Mouse (Mus musculus) layer of hippocampus, postnatal 25 days (tissue): Measurements from ENCODE around the gene Sarm1. TPM values are rescaled to one million over a fixed set of nuclear protein-coding genes. Genes with fewer than 3 reads are reported as not detected.

ENCODE experiments used
- DNase-seq, 2 experiments: peaks; one replicate each; pipeline ENCODE4 v3.0.0; 2022; ENCODE audit warnings: mixed read lengths in 2 of 2, low spot score in 1 of 2; ENCODE audit errors: extremely low spot score in 1 of 2
- total RNA-seq, 2 experiments: library from RNA; stranded (reverse); gene quantifications; 2 replicates each; pipeline ENCODE4 v1.2.3; 2021

Sarm1 gene
- total RNA-seq, 2 experiments from 2014 or later = 39.5 to 40.8 TPM

DNA sequence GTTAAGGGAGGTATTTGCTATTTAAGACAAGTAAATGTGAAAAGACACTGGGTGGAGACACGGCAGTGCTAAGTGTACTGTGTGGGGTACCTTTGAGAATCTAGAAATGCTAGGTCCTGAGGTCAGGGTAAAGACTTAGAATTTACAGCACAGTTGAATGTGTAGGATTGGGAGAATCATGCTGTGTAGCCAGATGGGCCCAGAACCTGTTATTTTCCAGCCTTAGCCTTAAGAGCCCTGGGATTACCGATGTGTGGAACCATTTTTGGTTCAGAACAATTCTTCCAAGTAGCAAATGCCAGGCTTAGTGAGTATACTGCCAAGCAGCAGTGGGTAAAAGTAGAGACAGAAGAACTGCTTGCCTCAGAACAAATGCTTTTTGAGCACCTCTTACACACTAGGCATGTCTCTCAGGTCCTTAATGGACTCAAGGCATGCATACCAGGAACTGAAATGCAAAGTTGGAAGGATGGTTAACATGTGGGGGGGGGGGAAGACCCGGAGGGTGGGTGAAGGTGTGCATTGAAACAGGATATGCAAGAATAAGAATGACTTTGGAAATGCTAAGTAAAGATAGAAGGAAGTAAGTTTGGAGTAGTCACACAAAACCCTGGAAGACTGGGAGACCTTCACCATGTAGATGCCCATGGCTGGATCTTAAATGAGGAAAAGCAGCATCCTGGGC lies 15.7 kb upstream of the Sarm1 start:
- no peak for DNase-seq

DNA sequence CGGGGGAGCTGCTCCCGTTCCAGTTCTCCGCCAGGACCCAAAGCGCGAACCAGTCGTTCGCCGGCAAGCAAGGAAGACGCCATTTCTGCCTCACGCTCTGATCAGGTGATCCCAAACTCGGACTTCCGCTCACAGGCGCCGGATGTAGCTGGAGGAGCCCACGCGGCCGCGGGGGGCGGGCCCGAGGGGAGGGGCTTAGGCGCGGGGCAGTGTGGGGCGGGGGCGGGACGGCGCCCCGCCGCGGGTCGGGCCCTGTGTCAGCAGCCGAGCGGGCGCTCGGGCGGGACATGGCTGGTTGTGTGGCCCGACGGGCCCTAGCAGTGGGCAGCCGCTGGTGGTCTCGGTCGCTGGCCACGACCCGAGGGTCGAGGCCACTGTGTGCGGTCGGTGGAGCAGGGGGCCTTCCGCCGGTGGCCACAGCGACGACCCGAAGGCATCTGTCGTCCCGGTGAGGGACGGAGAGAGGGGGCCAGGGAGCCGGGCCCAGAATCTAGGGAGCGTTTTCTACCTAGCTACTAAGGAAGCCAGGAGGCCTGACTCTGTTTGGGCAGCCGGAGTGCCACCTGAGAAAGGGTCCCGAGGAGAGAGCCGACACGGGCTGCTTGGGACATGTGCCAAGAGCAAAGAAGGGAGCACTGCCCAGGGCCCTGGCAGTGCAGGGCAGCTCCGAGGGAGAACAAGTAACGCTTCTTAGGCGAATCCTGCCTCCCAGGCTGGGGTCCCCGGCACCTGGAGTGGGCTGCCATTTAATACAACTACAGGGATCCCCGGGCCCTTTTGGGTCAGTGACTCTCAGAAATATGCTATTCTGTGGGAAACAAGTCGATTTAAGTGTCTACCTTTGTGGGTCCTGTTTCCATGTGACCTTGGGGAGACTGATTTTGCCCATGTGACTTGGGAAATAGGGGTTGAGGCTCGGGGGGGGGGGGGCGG lies 14.7 kb upstream of the Sarm1 start, which contains the start of the genes Tmem199 and Poldip2:
Gene Tmem199, minus strand, starts transcription at position 148 of the 933 bp plus-strand sequence.
Gene Poldip2, plus strand, starts transcription at position 169 of the 933 bp plus-strand sequence.
- peak; percentile 78 to 79 for DNase-seq

DNA sequence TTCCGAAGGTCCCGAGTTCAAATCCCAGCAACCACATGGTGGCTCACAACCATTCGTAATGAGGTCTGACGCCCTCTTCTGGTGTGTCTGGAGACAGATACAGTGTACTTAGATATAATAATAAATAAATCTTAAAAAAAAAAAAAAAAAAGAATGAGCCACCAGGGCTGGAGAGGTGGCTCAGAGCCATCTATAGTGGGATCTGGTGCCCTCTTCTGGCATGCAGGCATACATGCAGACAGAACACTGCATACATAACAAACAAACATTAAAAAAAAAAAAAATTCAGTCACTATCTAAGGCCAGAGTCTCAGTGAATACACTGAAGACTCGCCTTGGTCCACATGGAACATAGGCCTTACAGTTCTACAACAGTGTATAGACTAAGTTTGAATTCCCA lies 11.6 kb upstream of the Sarm1 start:
- no peak for DNase-seq

DNA sequence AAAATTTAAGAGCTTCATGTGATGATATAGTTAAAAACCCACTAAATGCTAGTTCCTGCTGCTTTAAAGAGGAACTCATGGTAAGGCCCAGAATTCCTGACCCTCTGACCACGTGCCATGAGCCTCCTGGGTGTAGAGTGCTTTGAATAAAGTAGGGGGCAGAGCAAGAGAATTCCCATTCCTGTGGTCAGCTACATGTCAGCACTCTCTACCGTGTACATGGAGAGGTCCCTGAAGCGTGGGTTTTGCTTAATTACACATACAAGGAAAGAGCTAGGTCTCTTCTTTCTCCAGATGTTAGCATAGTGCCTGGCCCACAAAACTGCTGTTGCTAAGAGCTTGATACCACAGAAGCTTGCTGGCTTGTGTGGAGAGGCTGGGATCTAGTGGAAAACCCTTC lies 7.9 kb upstream of the Sarm1 start:
- no peak for DNase-seq

DNA sequence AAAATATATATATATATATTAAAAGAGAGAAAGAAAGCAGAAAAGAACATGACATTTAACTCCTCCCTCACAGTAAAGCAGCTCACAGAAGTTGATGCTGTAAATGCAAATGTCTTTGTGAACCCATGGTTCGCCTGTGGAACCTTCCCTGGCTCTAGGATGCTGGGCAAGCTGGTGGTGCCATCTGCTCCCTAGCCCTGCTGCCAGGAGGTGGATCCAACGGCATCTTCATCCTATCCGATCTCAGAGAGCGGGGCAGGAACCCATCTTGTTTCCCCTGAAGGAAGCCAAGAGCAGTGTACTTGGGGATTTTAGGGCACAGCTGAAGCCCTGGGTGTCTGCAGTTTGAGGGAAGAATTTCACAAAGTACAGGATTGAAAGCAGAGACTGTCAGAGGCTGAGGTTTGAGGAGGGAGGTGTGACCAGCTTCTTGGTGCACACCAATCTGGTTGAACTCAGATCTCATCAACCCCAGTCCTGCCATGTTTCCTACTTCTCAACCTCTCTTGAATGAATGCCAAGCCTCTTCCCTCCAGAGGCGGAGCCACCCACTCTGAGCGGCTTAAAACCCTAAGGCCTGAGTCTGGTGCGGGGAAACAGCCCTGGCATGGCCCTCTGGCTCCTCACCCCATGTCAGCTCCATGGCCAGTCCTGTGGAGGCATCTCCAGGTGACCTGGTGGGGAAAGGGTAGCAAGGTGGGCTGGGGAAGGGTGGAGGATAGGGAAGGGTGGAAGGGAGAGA lies 5.5 kb upstream of the Sarm1 start, which contains the start of gene Sebox:
Gene Sebox, plus strand, starts transcription at position 539 of the 742 bp plus-strand sequence.
- DNase-seq = peak in 1 of 2 experiments; percentile 44

DNA sequence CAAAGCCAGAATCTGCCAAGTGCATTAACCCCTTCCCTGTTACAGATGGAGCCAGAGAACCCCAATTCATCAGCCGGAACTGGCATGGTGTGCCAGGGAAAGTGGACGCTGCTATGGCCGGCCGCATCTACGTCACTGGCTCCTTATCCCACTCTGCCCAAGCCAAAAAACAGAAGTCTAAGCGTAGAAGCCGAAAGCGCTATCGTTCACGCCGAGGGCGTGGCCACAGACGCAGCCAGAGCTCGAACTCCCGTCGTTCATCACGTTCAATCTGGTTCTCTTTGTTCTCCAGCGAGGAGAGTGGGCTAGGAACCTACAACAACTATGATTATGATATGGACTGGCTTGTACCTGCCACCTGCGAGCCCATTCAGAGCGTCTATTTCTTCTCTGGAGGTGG lies 4.0 kb upstream of the Sarm1 start:
- no peak for DNase-seq

DNA sequence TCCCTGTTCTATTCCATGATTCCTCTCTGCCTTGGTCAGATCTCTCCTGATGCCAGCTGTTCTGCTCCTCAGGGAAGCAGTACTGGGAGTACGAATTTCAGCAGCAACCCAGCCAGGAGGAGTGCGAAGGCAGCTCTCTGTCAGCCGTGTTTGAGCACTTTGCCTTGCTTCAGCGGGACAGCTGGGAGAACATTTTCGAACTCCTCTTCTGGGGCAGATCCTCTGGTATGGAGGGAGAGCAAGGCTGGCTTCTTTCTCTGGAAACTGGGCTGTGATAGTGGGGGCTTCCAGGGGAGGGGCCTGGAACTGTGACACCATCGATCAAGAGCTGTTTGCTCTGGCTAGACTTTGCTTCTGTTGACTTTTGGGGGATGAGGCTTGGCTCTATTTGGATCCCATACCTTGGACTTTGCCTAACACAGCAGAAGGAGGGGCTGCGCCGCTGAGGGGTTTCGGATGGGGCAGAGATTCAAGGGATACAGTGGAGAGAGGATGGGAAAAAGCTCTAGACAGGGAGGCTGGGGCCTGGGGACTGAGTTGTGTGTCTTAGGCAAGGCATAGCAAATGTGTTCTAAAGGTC lies 3.2 kb upstream of the Sarm1 start:
- DNase-seq = no peak

DNA sequence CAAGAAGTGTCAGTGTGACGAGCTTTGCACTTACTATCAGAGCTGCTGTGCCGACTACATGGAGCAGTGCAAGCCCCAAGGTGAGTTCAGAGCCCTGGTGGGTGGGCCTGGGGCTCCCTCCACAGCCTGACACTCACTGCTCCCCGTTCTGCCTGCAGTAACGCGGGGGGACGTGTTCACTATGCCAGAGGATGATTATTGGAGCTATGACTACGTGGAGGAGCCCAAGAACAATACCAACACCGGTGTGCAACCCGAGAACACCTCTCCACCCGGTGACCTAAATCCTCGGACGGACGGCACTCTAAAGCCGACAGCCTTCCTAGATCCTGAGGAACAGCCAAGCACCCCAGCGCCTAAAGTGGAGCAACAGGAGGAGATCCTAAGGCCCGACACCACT lies 2.0 kb upstream of the Sarm1 start:
- no peak for DNase-seq

DNA sequence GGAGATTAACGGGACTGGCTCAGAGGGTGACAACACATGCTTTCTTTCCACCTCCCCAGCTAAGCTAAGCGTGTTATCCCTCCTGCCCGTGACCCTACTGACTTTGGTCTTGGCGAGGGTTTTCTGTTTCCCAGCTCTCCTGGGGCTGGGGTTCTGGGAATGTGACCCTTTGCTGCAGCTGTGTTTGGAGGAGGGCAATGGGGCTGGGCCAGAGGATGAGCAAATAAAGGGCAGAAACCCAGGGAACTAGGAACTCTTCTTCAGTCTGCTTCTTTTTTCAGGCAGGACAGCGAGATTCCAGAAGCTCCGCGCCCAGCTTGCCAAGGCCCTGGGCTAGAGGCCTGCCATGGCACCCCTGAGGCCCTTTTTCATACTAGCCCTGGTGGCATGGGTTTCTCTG lies 1.4 kb upstream of the Sarm1 start, which contains the start of gene Vtn:
Gene Vtn, plus strand, starts transcription at position 88 of the 400 bp plus-strand sequence.
- no peak for DNase-seq

DNA sequence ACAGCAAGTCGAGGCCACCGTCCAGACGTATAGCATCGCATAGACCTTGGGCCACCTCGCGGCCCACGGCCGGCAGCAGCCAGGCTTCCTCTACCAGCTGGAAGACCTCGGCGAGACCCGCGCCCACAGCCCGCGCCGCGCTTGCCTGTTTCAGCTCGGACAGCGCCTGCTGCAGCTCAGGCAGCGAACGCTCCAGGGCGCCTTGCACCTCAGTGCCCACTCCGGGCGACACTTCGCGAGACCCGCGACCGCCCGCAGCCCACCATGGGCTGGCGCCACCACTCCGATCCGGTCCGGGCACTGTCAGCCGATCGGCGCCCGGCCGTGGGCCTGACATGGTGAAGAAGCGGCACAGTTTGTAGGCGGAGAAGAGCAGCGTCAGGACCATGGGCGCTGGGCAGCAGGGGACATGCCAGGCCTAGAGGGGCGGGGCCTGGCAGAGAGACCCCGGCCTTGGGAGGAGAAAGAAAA lies 448 bp downstream of the Sarm1 start:
- peak in 1 of 2 experiments; percentile 58 for DNase-seq

DNA sequence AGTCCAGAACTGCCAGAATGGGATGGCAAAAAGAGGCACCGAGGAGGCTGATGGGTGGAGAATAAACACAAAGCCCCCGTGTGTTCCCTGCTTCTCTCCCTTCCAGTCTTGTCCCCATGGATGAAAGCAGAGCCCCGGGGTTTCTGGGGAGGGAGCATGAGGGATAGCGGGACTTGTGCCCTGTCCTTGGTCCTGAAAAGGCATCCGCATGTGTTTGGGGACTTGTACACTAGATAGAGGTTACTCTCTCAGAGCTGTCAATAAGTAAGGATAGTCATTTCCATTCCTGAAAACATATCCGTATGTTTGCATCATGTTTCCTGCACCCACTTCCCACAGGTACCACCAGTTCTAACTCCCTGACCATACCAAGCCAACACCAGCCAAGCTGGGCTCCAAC lies 1.6 kb downstream of the Sarm1 start:
- no peak for DNase-seq

DNA sequence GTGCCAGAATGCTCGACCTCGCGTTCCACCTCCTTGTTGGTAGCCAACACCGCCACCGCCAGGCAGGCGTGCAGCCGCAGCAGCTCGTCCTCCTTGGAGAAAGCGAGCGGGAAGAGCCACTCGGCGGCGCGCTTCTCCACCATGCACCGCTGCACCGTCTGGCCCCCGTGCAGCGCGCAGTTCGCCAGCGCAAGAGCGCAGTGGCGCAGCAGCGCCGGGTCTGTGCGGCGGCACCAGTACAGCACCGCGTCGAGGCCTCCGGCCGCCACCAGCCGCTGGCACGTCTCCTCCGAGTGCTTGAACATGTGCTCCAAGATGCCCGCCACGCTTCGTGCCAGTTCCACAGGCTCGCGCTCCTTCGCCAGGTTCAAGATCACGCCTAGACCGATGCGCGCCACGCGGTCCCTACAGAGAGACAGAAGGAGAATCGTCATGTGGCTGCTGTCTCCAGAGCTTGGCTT lies 6.7 kb downstream of the Sarm1 start:
- peak; percentile 42 for DNase-seq

DNA sequence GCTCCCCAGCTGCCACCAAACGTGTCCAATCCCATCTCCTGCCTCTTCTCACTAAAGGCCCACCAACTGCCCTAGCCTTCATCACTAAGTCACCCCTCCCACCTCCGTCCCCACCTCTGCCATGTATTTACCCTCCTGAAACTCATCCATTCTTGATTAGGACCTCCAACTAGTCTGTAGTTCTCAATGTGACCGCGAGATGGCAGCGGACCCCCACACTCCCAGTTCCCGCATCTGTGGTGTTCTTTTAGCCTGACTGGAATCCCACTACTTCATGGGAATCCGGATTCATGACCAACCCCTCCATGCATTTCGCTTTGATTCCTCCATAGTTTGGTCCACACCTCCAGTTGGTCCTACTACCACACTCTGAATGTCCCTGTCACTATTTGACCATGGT lies 9.4 kb downstream of the Sarm1 start:
- peak; percentile 58 to 89 for DNase-seq

DNA sequence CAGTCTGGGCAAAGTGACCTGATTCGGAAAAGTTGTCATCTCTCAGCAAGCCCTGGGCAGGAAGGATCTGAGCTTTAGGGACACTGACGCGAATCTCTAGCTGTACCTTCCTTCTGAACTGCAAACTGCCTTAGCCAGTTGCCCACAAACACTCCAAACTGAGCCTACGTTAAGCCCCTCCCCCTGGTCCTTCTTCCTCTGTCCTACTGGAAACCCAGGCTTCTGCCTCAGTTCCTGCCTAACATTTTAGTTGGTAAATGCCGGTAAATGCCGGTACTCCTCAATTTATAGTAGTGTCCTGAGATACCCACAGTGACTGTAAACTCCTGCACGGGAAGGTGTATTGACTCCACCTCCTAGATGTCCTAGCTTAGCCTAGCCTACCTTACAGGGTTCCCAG lies 13.9 kb downstream of the Sarm1 start:
- DNase-seq = no peak

DNA sequence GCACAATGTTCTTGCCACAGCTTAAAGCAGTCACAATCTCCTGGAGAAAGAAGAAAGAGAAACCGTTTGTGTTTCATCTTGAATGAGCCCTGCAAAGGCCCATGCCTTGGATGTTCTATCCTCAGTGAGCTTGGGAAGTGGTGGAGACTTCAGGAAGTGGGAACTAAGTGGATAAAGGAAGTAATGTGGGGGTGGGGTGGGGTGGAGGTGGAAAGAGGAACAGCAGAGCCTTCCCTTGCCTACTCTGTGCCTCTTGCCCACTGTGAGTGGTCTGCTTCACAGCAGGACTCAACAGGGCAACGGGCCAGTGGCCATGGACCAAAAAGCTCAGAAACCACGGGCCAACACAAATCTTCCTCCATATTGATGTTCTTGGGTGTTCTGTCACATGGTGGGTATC lies 22.3 kb downstream of the Sarm1 start:
- DNase-seq = no peak

DNA sequence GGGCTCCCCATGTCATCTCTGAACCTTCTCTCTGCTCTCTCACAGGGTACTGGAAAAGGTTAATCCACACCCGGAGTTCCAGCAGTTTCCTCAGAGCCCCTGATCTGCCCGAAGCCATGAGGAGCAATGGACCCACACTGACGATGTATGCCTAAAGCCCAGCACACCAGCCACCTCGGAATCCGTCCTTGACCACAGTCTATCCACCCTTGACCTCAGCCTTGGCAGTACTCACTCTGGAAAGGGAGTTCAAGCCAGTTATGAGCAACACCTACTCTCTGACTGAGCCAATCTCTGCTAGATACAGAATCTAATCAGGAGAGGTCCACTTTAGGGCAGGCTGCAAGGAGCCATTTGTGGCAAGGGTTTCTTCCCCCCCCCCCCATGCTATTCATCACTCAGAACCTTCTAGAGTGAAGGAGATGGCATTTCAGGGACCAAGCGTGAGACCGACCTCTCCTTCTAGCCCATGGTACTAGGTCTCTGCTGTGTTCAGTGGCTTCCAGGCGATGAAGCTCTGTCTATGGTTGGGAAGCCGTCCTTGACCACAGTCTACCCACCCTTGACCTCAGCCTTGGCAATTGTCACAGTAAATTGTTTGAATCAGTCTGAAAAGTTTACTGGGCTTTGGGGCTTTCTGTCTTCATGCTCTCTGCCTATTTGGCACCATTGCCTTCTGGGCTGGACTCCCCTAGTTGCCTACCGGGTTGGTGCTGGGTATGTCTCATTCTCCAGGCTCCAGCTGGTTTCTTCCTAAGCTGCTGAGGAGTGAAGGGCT lies 26.0 kb downstream of the Sarm1 start:
- DNase-seq = no peak

DNA sequence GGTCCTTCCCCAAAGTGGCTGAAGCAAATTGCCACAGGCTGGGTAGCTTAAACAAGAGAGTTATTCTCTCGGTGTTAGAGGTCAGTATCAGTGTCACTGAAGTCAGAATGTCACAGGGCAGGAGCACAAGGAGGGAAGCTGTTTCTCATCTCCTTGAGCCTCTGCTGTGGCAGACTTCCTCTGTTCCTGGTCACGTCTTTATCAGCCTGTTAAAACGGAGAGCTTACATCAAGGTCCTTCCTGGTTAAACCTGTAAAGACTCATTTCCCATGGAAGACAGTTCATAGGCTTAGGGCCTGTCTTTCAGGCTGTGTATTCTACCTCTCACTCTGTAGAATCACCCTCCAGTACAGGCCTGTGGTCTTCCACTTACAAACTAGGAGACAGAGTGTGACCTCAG lies 29.6 kb downstream of the Sarm1 start:
- DNase-seq = no peak

DNA sequence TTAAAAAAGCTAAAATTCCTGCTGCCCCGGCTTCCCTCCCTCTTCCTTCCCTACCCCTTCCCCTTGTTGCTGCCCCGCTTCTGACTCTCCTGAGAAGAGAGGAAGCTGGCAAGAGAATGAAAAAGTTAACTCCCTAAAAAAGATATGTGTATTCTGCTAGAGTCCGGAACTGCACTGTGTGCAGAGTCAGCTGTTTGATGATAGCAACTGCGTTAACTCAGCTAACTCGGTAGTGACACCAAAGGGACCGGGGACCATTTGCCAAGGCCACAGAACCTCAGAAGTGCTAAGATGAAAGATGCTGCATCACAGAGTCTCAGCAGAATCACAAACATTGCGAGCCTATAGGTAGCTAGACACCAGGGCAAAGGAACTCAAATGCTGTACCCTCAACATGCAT lies 30.0 kb downstream of the Sarm1 start:
- no peak for DNase-seq

DNA sequence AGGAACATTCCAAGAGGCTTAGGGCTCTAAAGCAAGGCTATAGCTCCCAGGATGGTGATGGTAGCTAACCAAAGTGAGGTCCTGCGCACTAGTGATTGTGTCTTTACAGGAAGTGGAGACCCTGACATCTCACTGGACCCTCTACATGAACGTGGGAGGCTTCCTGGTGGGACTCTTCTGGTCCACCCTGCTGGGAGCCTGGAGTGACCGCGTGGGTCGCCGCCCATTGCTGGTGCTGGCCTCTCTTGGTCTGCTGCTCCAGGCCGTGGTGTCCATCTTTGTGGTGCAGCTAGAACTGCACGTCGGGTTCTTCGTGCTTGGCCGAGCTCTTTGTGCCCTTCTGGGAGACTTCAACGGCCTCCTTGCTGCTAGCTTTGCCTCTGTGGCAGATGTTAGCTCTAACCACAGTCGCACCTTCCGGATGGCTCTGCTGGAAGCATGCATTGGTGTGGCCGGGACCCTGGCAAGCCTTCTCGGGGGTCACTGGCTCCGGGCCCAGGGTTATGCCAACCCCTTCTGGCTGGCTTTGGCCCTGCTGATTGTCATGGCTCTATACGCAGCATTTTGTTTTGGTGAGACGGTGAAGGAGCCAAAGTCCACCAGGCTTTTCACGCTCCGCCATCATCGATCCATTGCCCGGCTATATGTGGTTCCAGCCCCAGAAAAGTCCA lies 31.2 kb downstream of the Sarm1 start:
- DNase-seq = no peak
